Mouse (Mus musculus) megakaryocyte progenitor cell, adult 5-6 weeks (primary cell): ENCODE measurements at regions not wholly inside any gene's neighbourhood (a gene's known extent, or its start where the extent isn't known, plus 50 kb on each side); places are given as distances from the start of the nearest gene placed in this dataset.

Experiments used
- ATAC-seq: replicated peaks from 2 replicates; pipeline ENCODE4 v1.8.0; 2016; ENCODE audit warnings: mild to moderate bottlenecking, moderate TSS enrichment, inconsistent platforms; ENCODE audit not compliant: poor library complexity

DNA sequence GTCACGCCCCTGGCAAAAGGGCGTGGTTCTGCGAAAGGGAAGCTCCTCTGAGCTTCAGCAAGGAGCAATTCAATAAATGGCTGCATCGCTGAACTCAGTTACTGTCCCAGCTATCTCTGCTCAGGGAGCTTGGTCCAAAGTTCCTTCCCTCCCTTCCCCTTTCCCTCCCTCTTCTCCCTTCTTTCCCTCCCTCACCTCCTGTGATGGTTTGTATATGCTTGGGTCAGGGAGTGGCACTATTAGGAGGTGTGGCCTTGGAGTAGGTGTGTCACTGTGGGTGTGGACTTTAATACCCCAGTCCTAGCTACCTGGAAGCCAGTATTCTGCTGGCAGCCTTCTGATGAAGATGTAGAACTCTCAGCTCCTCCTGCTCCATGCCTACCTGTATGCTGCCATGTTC lies 120.5 kb downstream of the Erv3 start:
- no peak for ATAC-seq

DNA sequence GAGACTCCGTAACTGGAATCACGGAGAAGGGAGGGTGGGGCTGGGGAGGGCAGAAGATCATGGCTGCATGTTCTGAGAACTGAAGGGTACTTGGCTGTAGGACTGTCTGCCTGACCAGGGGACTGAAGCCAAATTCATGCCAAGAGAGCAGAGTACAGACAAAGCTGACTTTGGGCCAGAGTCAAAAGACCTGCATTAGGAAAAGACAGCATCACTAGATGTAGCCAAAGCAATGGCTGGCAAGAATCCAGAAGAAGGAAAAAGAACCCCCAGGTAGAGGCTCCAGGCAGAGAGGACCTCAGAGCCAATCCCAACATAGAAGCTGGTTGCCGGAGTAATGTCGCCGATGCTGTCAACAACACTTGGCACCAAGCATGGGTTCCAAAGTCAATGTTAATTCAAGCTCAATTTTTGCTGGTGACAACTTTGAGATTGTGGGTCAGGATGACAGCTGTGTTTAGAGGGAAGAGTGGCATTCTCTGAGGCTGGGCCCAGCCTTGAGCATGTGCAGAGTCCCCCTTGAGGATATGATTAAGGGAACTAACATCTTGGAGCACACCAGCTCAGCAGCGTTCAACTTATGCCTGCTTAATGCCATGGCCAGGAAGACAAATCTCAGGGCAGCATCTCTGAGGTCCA lies 124.7 kb downstream of the Erv3 start:
- ATAC-seq = no peak

DNA sequence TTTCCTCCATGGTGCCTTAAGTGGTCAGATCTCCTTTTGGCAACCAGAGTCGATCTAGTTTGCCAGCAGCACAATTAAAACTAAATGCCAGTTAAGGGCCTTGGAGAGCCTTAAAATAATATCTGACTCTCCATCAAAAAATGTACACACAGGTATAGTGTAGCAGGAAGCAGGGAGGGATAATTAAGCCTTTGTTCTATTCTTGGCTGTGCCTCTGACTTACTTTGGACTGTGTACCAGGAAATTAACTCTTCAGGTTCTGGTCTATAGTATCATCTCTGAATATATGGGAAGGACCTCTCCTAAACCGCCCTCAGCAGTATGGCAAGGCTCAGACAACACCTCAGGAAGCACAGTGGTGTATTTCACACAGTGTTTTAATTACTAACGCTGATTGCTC lies 133.0 kb downstream of the Erv3 start:
- no peak for ATAC-seq

DNA sequence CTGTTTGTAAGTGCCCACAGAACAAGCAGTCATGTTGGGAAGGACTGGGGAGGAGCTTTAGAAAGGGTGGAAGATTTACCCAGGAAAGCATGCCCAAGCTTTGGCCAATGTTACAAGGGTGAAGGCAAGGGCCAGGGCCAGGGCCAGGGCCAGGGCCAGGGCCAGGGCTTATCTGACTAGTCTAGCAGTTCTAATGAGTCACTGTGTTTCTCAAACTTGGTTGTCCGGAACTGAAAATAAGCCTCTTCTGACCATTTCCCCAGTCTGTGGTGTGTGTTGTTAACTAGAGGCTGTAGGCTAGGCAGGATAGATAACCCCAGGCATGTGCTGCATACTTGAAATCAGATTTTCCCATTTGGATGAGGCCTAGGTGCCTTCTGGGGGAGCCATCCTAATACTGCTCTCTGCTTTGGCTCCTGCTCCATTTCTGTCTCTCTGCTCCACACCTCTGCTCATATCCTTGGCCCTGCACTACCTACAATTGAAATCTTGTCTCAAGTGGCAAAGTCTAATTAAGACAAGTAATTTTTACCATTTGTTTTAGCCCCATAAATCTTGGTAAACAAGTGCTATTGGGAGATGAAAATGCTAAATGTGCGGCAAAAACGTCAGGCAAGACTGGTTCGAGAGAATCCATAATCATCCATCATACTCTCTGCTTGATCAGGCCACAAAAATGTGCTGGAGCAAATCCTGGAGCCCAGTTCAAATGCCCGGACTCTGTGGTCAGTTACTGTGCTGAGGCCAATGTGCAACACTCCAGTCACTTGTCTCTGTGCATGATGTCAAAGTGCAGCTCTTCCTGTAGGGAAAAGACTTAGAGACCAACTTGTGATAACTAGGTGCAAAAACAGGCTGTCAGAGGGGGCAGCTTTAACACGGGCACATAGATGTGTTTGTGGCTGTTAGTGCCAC lies 137.7 kb downstream of the Erv3 start:
- ATAC-seq = no peak

DNA sequence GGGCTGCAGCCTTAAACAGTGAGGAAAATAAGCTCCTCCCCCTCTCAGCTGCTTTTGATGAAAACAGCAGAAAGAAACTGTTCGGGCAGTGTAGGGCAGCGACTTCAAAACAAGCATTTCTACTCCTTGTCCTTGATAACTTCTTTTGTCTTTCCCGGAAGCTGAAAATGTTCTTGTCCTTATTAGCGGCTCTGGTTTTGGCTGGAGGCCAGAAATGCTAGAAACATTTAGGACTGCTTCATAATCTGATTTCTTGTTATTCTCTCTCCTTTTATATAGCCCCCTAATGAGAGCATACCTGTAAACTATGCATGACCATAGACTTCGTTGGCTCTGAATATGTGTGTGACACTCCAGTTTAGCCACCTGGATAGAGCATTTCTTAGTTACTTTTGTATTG lies 142.0 kb downstream of the Erv3 start:
- no peak for ATAC-seq

DNA sequence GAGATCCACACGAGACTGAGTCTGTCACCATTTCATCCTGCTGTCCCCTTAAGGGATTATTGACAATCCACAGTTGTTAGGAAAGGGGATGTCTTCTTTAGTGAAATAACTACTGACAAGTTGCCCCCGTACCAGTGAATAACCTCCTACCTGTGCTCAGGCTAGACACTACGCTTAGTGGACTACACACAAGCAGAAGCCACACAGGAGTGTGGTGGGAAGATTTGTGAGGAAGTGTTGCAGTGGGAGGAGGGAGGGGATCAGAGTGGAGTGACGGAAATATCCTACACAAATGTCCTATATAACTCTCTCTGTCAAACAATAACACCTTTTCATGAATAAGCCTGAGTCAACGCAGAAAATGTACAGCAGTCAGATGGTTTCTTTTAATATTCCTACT lies 142.7 kb downstream of the Erv3 start:
- ATAC-seq = no peak

DNA sequence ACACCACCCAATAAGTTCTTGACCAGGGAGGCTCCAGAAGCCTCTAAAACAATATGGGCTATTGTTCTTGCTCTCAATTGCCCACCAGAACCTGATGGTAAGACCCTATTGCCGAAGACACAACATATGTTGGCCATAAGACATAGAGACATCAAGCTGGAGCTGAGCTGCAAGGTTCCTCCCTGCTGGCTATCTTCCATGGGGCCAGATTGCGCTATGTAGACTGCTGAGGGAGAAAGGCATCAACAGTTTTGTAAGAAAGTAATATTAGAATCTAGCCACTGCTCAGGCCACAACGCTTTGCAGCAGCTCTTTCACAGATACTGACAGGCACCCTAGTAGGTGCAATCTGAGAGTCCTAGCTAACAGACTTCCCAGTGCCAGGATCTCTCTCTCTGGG lies 144.2 kb downstream of the Erv3 start:
- ATAC-seq = no peak

DNA sequence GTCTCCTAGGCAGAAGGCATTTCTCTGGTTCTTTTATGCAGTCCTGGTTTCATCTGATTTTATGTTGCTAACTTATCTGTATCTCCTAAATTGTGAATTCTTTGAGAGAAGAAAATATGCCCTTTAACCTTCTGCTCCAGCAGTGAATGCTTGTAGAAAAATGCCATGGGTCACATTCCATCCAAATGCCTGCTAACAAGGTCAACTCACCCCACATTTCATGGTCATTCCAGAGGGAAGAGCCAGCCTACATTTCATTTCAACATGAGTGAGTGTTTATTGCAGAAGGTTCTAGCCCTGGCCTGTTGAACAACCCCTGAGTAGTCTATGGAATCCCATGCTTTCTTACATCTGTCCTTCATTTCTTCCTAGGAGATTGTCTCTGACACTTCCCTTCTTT lies 147.7 kb downstream of the Erv3 start:
- no peak for ATAC-seq

DNA sequence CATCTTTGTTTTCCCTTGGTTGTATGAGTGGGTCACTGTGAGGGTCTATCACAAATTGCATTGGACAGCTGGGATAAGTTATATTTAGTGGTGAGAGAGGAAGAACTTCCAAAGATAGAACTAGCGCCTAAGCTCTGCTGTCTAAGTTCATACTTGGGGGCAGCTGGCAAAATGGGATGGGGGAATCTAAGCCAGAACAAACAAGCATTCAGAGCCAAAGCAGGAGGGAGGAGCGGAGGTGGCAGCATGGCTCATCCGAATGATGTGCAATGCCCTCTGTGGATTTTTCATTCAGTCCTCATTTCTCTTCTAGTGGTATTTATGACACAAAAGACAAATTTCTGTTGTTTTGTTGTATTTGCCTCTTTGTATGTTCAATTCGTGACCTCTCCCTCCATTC lies 144.5 kb upstream of the Adra1d start:
- no peak for ATAC-seq

DNA sequence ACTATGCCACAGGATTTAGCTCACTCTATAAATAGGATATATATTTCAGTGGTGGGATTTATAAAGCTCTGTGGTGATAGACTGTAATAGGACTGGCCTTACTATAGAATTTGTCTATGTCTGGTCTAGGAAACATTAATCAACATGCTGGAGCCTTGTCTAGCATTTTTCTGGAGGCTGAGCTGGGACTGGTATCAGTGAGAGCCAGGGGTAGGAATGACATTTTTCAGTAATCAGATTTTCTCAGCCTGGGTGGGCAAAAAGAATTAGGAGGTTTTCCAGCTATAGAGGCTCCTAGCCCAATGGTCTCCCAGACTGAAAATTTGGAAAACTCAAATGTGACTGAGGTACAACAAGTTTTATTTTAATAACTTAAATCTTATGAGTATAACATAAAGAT lies 142.3 kb upstream of the Adra1d start:
- no peak for ATAC-seq

DNA sequence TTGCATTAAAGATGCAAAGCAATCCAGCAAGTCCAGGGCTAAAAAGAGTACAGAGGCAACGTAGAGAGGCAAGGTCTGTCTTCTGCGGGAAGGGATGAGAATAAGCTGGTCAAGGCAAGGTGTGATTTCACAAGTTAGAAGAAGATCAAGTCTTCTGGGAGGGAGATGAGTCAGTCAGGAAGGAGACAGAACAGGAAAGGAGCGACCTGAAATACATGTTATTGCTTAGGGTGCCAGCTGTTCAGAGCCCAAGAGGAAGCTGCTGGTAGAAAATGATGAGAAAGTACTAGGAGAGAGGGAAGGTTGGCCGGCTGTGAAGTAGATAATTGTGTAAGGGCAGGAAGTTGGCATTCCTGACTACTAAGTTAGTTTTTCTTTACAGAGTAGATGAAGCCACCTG lies 140.1 kb upstream of the Adra1d start:
- ATAC-seq = no peak

DNA sequence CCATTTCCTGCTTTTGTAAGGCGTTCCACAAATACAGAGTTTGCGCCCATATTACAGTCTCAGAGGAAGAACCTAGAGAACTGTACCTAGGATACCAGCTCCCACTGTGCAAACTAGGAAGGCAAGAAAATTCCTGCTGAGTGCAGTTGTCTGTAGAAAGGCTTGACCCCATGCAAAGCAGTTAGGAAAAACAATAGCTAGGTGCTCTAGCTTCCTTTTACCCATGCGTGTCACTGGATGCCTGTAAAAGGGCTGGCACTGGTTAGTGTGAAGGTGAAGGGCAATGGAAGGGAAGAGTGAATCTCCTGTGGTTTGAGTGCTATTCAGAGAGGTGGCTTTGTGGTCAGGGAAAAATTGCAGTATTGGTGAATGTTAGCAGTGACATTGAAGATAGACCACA lies 137.7 kb upstream of the Adra1d start:
- ATAC-seq = no peak

DNA sequence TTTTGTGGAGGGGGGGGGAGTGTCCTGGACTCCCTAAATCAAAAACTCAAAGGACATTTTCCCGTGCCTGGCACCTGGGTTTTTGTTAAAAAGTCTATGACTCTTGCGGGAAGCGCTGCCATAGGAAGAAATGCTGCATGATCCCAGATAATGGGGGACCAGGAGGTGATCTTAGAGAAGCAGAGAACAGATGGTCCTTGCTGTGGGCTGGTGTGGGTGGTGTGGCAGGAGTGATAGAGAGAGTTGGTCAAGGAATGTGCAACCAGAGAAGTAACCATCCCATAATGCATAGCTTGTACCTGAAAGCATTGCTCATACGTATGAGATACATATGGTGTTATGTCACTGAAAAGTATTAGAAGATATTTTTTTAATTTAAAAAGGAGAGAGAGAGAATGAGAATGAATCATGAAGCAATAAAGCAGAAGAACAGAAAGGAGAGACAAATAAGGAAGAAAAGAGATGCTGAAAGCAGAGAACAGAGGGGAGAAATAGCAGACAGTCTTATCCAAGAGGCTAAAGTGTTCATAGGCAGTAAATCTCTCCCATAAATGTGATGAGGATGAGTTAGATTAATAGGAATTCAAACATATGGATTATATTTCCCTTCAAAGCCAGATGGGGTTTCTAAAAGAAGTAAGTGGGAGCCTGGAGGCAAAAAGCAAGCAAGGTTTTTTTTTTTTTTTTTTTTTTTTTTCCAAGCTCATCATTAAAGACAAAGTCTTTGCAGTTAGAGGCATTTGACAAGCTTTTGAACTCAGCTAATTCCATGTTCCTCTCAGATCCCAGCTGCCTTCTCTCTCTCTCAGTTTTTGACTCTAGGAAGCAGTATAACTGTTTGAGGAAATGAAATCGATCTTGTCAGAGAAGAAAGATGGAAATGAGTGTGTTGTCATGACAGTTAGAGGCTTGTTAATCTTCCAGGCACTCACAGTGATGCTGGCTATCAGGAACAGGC lies 136.2 kb upstream of the Adra1d start:
- no peak for ATAC-seq

DNA sequence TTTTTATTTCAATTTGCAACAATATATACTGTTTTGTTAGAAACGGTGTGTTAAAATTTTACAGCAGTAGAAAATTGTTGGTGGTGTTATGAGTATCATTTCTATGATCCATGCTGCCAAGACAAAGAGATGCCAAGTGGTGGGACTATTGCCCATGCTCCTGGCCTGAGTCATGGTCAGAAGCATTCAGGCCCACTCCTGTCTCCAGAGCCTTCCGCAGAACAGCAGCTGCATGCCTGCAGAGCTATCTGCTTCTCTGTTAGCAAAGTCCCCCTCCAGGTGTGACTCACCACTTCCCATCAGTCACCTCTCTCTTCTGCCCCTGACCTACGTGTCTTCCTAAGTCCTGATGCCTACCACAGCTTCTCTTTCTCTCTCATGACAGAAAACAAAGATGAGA lies 134.2 kb upstream of the Adra1d start:
- ATAC-seq = no peak

DNA sequence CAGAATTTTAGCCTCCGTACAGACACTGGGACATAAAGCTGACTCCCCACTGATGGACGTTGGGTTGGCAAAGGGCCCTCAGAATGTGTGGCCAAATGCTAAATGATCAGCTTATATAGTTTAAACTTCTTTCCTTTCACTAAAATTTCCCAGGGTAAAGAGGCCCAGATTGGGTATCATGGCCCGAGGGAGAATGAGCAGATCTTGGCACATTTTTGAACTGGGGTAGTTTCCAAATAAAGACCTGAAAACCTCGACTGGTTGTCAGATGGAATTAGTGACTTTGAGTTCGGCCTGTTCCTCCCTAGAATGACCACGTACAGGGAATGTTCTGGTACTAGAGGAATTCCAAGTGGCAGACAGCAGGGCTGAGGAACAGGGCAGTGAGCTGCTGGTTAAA lies 127.9 kb upstream of the Adra1d start:
- ATAC-seq = no peak

DNA sequence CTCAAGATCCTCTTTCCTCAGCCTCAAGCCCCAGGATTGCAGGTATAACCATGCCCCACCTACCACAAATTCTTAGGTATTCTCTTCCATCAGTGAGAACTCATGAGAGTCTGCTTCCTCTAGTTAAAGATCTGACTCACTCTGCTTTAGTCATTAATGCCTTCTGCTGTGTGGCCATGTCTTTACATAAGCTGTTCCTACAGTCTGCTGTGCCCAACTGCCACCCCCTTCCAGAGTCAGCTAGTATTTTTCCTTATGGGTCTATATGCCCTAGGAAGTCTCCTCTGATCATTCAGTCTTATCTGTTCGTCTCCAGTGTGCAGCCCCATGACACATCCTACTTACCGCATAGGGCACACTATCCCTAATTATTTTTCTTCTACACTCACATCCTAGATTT lies 126.2 kb upstream of the Adra1d start:
- no peak for ATAC-seq

DNA sequence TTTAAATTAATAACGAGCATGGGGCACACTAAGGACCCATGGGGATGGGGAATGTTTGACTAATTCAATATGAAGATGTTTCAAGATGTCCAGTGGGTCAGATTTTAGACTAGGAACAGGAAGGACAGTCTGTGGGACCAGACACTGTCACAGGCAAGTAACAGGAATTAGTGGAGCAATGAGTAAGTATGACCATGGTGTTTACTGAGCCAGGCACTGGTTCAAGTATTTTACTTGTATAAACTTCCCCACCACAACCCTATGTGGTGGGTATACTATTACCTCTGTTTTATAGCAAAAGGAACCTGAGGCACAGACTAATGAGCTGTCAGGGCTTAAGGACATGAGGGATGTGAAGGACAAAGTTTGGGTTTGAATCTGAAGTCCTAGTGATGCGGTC lies 125.4 kb upstream of the Adra1d start:
- no peak for ATAC-seq

DNA sequence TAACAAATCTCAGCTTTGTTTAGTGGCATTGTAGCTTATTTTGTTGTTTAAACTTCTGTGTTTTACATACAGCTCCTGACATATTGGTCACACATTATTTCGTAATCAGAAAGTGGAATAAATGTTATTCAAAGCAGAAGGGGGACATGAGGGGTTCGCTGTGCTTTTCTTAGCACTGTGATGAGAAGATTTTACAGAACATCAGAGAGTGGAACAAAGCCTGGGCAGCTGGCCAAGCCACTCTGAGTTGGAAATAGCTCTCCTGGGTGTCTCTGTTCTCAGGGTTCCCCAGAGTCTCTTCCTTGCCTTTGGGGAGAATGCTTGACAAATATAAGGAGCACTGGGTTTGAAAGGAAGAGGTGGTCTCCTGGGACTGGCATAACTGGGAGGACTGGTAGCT lies 124.7 kb upstream of the Adra1d start:
- ATAC-seq = no peak

DNA sequence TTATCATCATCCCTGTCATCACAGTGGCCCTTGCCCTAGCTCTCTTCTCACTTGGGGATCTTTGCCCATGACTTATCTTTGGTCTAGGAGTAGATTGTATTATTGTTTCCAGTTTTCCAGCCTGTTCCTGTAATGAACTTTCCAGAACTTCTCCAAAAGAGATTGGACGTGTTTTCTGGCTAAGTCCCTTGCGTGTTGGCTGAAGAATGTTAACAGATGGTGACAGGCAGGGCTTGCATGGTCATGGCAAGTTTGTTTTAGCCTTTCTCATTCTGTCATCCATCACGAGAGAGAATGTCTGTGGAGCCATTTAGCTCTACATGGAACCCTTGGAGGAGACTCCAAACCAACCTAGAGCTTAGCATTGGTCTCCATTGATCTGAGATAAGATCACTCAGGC lies 123.2 kb upstream of the Adra1d start:
- ATAC-seq = no peak

DNA sequence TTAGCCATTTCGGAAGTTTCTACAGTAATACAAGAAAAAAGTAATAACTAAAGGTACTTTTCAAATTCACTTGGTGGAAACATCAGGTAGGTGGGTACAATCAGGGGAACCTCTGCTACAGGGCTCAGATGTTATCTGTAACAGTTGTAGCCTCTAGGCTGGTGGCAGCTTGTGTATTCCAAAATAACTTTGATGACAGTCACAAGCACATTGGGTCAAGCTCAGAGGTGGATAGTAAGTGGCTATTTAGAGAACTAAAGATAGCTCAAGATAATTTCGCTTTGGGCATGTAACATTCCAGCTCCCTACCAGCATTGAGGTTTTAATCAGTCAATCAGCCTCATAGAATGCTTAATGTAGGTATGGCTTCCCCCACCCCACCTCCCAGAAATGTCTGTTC lies 121.7 kb upstream of the Adra1d start:
- ATAC-seq = no peak

DNA sequence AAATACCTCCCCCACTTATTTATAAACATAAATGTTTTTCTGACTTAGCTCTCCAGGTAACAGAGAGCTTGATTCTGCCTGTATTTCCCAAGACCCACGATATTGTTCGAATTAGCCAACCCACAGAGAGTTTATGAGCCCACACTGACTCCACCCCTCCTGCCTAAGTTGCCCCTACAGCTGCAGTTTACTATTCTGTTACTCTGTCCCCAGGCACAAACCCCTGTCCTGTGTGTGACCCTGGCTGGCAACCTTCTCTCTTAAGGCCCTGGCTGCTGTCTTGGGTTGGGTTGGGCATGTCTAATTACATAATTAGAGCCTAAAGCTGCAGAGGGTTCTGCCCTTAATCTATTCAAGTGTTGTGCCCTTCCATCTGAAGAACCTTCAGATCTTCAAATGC lies 116.4 kb upstream of the Adra1d start:
- no peak for ATAC-seq

DNA sequence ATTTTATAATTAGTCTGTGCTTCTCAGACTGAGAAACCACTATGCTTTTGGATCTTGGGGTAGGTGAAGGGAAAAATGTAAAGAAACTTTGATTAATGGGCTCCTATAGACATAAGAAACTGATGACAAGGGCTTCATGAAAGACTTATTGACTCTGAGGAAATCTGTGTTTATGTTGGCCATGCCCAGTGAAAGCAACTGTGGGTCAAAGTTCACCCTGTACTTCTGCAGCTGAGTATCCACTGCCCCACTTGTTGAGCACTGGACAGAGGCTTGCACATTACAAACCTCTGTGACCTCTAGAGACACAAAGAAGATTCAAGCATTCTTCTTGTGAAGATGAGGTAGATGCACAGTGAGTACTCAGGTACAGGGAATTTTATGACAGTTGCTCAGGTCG lies 114.7 kb upstream of the Adra1d start:
- ATAC-seq = no peak
